Mouse (Mus musculus): ENCODE data around the gene Gm10272.
"Not testable (repeated sequence)": the region's sequence is repeated elsewhere in the genome, so short reads cannot be mapped to it uniquely, and the experiment has no call there.

The Gm10272 gene

DNA sequence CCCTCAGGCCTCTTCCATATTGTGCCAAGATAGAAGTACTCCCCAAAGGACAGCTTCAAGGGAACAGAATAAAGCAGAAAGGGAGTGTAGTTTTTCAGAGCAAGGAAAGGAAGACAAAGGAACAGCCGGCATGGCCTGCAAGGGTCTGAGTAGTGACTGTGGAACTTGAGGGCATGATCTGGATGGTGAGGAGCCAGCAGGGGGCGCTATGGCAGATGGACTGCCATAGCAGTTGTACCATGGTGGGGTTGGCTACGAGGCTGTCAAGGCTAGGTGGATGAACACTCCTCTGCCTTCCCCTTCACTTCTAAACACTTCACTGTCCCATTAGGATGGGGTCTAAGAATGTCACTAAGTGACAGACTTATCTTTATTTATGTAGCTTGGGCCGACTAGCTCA, 22.8 kb downstream of the Gm10272 start:
- DNase-seq: no peak

GRCm38 (mm10) chr10:77735928-77736327, 29.5 kb downstream of the Gm10272 start:
- DNase-seq: no peak

DNA sequence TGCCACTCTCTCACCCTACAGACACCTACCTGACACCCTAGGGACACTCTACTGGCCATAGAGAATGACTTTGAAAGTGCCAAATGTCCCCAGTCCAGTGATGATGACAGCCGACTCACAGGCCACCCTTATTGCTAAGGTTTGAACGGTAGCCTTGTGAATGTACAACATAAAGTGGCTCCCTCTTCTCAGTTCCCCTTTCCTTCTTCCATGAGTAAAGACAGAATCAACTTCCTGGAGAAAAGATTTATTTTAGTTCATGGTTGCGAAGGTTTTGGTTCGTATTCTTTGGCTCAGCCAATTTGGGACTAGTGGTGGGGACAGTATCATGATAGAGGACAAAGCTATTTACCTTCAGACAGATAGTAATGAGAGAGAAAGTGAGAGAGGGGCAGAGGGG, 32.5 kb downstream of the Gm10272 start:
- DNase-seq: no peak

GRCm38 (mm10) chr10:77741924-77742688, 35.7 kb downstream of the Gm10272 start, which contains the start of gene Gm18596:
Gm18596 (minus strand) TSS chr10:77742638.
- not testable (repeated sequence) for DNase-seq

DNA sequence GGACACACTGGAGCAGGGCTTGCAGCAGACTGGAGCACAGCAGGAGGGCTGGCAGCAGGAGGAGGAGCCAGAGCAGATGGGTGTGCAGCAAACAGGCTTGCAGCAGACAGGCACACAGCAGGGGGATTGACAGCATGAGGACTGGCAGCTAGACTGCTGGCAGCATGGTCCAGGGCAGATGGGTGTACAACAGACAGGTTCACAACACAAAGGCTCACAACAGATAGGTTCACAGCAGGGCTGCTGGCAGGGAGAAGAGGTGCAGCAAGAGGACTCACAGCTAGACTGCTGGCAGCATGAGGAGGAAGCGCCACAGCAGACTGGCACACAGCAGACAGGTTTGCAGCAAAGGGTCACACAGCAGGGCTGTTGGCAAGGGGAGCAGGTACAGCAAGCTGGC, 44.3 kb downstream of the Gm10272 start:
- DNase-seq: not testable (repeated sequence)

GRCm38 (mm10) chr10:77751254-77751653, 44.8 kb downstream of the Gm10272 start, which contains the start of gene Gm9736:
Gm9736 (minus strand) TSS chr10:77751354.
- not testable (repeated sequence) for DNase-seq

GRCm38 (mm10) chr10:77752312-77752711, 45.9 kb downstream of the Gm10272 start:
- DNase-seq: not testable (repeated sequence)

- no peak for DNase-seq
Observed at GRCm38 (mm10) chr10:77753448-77753847, 47.0 kb downstream of the Gm10272 start.

Measured in right cerebral cortex, postnatal 4 days (tissue).